Mouse (Mus musculus): ENCODE data around the gene Grid1. TPM values are rescaled to one million over a fixed set of nuclear protein-coding genes. Genes with fewer than 3 reads are reported as not detected.

Gene Grid1
- polyA plus RNA-seq, 1 experiment, result not detected

DNA sequence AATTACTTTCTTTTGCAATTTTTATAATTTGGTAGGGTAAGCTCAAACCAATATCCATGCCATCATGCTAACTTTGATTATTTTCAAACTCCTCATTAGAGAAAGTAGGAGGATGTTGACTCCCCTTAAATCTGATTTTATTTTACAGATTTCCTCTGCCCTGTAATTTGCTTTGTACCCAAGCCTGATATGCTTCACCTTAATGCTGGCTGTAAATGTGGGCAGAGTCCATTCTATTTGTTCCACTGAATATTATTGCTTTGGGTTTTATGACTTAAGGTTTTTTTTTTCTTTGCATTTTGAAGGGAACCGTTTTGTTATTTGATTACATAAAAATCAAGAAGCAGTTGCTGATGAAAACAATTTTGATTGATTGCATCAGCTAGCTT, 722.1 kb downstream of the Grid1 start:
- TF ChIP-seq CTCF (IDR thresholded peaks at IDR 0.05; ENCODE audit: borderline replicate concordance, insufficient read depth, low read length) (no peak), POLR2A (IDR thresholded peaks at IDR 0.05; ENCODE audit: low read depth, low read length) (no peak)
- no peak overlapping the region for H3K4me3 ChIP-seq (ENCODE audit: insufficient read depth, low read length)
- H3K4me1 ChIP-seq (ENCODE audit: control insufficient read depth, insufficient read depth, low read length), result no peaks in the 10 kb centered on the region
- no peak overlapping the region for H3K27ac ChIP-seq (ENCODE audit: insufficient read depth, low read length)

DNA sequence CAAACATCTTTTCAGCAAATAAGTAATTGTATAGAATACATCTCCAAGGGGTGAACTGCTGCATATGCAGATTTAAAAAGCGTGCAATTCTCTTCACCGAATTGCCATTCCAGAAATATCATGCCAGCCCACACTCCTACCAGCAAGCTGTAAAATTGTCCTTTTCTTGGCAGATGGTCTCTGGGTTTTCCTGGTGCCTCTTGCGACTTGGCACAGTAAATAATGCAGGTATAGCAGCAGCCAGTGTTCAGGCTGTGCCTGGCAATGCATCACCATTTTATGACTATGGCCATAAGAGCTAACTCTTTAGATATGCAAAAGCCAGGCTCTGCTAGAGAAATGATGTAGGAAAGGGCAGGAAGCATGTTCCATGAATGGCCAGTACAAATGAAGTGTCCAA, 734.4 kb downstream of the Grid1 start:
- Histone ChIP-seq H3K4me3 (ENCODE audit: insufficient read depth, low read length) (no peak overlapping the region), H3K4me1 (ENCODE audit: control insufficient read depth, insufficient read depth, low read length) (no peaks in the 10 kb centered on the region), H3K27ac (ENCODE audit: insufficient read depth, low read length) (no peak overlapping the region)
- TF ChIP-seq POLR2A (IDR thresholded peaks at IDR 0.05; ENCODE audit: low read depth, low read length), result no peak

DNA sequence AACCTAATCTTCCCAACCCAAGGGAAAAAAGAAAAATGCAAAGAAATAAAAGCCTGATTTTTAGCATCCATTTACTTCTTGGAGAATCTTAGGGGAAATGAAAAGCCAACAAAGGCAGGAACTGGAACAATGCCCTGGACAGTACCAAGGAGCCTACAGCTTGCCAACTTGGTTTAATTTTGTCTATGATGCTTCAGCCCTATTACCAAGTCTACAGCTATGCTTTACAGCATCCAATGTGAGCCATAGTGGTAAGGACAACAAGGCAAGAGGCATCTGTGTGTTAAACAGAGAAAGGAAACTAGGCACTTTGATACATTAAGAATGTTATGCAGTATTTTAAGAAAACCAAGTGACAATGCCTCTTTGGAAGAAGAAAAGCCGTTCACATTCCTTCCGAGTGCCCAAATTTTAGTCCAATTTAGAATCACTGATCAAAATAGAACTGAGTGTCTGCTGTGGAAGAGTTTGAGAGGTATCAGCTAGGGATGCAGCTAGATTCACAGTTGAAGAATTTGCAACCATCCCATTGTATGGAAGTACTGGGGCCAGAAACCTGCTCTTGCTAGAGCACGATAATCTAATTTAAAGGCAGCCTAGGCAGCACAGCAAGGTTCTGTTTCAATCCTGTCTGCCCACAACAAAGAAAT, 741.5 kb downstream of the Grid1 start:
- TF ChIP-seq CTCF (IDR thresholded peaks at IDR 0.05; ENCODE audit: borderline replicate concordance, insufficient read depth, low read length) (no peak), POLR2A (IDR thresholded peaks at IDR 0.05; ENCODE audit: low read depth, low read length) (no peak)
- H3K4me3 ChIP-seq (ENCODE audit: insufficient read depth, low read length), result no peak overlapping the region
- no peaks in the 10 kb centered on the region for H3K4me1 ChIP-seq (ENCODE audit: control insufficient read depth, insufficient read depth, low read length)
- H3K27ac ChIP-seq (ENCODE audit: insufficient read depth, low read length), result no peak overlapping the region

DNA sequence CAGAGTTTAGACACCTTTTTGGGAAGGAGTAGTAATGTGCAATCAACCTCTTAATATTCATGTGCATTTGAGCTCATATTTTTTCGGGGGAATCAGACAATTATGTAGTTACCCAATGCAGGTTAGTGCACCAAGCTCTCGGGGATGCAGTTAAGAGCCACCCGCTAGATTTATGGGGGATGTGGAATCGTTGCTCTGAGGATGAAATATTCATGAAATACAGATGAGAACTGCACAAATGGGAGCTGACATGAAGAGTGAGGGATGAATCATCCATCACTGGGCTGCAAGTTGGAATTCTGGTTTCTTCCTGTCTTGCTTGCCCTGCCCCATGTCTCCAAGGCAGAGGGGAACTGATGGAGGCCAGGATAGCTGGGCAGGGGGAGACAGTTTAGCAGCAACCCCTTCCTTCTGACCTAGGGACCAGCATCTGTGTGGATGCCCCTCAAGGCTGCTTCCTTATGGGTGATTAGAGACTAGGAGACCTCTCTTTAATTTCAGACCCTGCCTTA, 753.1 kb downstream of the Grid1 start:
- Histone ChIP-seq H3K4me3 (ENCODE audit: insufficient read depth, low read length) (no peak overlapping the region), H3K4me1 (ENCODE audit: control insufficient read depth, insufficient read depth, low read length) (no peaks in the 10 kb centered on the region), H3K27ac (ENCODE audit: insufficient read depth, low read length) (no peak overlapping the region)
- no peak for TF ChIP-seq POLR2A (IDR thresholded peaks at IDR 0.05; ENCODE audit: low read depth, low read length)
- no peak for TF ChIP-seq CTCF (IDR thresholded peaks at IDR 0.05; ENCODE audit: borderline replicate concordance, insufficient read depth, low read length)

DNA sequence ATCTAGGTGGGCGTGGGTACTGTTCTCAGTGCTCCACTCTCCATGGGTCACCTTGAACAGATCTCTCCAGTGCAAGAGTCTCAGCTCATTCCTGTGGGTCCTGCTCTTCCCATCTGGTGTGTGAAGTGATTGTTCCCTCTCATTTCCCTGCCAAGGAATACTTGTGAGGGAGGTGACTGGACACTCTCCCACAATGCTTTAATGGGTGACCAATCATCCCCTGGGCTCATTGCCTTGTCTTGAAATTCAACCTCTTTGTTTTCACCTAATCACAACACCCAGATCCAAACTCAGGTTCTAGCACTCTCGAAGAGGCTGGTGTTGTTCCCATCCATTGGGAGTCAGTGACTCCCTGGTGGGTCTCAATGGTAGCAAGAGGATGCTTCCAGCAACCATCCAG, 754.6 kb downstream of the Grid1 start:
- no peaks in the 10 kb centered on the region for H3K4me1 ChIP-seq (ENCODE audit: control insufficient read depth, insufficient read depth, low read length)
- TF ChIP-seq POLR2A (IDR thresholded peaks at IDR 0.05; ENCODE audit: low read depth, low read length) (no peak), CTCF (IDR thresholded peaks at IDR 0.05; ENCODE audit: borderline replicate concordance, insufficient read depth, low read length) (no peak)
- H3K4me3 ChIP-seq (ENCODE audit: insufficient read depth, low read length), result no peak overlapping the region
- H3K27ac ChIP-seq (ENCODE audit: insufficient read depth, low read length), result no peak overlapping the region

DNA sequence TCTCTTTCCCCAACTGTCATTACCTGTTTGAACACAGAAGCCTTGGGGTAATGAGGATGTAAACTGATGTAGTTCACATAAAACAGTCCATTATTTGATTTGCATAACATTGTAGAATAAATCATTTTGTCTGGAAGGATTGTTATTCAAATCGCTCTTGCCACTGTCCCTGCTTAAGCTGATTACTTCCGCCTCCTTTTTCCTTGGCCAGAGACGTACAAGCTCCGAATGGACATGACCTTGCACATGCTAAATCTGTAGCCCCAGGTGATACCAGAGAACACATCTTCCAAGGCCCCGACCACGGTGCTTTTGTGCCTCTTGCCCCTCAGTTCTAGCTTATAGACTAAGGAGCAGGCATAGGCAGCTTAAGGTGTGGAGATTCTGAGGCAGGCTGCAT, 755.4 kb downstream of the Grid1 start:
- Histone ChIP-seq H3K4me3 (ENCODE audit: insufficient read depth, low read length) (no peak overlapping the region), H3K4me1 (ENCODE audit: control insufficient read depth, insufficient read depth, low read length) (no peaks in the 10 kb centered on the region), H3K27ac (ENCODE audit: insufficient read depth, low read length) (no peak overlapping the region)
- TF ChIP-seq POLR2A (IDR thresholded peaks at IDR 0.05; ENCODE audit: low read depth, low read length) (no peak), CTCF (IDR thresholded peaks at IDR 0.05; ENCODE audit: borderline replicate concordance, insufficient read depth, low read length) (no peak)

DNA sequence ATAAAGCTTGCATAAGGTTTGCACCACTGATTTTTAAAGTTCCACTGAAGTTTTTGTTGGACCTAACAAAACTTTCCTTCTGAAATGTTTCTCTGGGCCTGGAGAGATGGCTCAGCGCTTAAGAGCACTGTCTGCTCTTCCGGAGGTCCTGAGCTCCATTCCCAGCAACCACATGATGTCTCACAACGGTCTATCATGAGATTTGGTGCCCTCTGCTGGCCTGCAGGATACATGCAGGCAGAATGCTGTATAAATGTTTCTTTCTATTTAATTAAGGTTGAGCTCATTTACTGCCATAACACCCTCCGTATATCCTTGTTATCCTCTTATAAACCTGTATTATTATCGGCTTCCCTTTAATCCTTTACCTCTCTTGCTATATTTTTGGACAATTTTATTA, 805.8 kb downstream of the Grid1 start:
- TF ChIP-seq POLR2A (IDR thresholded peaks at IDR 0.05; ENCODE audit: low read depth, low read length) (no peak), CTCF (IDR thresholded peaks at IDR 0.05; ENCODE audit: borderline replicate concordance, insufficient read depth, low read length) (no peak)
- Histone ChIP-seq H3K27ac (ENCODE audit: insufficient read depth, low read length) (no peak overlapping the region), H3K4me3 (ENCODE audit: insufficient read depth, low read length) (no peak overlapping the region), H3K4me1 (ENCODE audit: control insufficient read depth, insufficient read depth, low read length) (no peaks in the 10 kb centered on the region)

Other genes starting within 250 kb of the Grid1 start
- gene Ldb3, start 231.4 kb upstream of the Grid1 start, polyA plus RNA-seq (2011; ENCODE audit: insufficient read length, low read depth, missing spikeins), result 2.7 and 9.2 TPM in 2 replicates
- gene Opn4, start 220.0 kb upstream of the Grid1 start, polyA plus RNA-seq (2011; ENCODE audit: insufficient read length, low read depth, missing spikeins), result not detected in 2 replicates
- 66.2 and 74.1 TPM in 2 replicates for gene Wapl, start 146.2 kb upstream of the Grid1 start, polyA plus RNA-seq (2011; ENCODE audit: insufficient read length, low read depth, missing spikeins)

Data from embryonic fibroblast, embryonic 13.5 days (primary cell).